Mouse (Mus musculus) gastrocnemius, adult 8-10 months (tissue): ENCODE data around the gene Tmc5. TPM values are rescaled to one million over a fixed set of nuclear protein-coding genes. Genes with fewer than 3 reads are reported as not detected.

Experiments
- DNase-seq, 2 experiments: peaks; one replicate each; pipeline ENCODE4 v3.0.0; 2022; ENCODE audit warnings: low spot score in 2 of 2
- total RNA-seq, 4 experiments: library from RNA; stranded (reverse); gene quantifications; 2 replicates each; pipeline ENCODE4 v1.2.4; 2022

Tmc5 gene
- total RNA-seq: under 1 TPM in 1 of 4 experiments, not detected in 3; 0.11 TPM

DNA sequence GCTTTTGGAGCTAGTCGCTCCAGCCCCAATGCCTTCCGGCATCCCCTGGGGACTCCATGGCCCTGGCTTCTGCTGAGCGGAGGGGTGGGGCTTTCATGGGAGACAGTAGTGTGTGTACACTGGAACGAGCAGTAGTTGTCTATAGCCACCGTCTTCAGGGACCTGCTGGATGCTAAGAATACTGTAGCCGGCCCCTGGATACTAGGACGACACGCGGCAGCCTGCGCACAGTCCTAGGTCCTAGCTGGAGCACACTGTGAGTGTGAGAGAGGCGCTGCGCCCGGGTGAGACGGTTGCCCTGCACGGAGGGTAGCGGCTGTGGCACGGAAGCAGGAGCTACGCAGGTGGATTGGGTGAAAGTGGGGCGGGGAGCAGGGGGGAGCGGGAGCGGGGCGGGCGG is at the start of gene Tmc5:
TSS of gene Tmc5 (plus strand) at position 97 of the 400 bp plus-strand sequence.
- no peak for DNase-seq

DNA sequence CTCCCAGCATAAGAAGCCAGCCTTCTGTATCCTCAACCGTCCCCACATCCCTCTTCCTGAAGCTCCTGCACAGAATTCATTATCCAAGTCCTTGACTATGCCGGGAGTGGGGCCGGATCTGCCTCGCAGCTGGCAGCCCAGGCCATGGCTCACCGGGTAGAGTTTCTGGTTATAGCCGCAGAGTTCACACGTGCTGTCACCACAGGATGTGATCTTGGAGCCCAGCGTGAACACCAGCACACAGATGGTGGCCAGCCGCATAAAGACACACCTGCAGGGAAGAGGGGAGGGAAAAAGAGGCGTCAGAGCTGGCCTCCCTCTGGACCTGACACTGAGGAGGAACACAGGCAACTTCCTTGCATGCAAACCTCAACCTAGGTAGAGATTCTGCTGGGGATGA is 49.6 kb upstream of the Tmc5 start:
- no peak for DNase-seq

DNA sequence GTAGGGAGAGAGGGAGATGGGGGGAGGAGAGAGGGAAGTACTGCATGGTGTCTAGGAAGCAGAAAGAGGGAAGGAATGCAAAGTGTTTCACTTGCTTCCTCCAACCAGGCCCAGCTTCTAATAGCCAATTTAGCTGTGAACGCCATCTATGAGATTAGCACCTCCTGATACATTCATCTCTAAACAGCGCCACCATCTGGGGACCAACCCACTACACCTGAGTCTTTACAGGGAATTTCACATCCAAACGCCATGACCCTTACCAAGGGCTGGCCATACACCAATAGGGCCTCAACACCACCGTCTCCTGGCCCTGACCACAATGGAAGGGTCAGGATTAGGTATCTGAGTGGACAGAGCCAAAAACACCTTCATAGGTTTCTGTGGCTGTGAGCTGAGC is 43.2 kb upstream of the Tmc5 start:
- DNase-seq: no peak

- no peak for DNase-seq
These were observed 42.8 kb upstream of the Tmc5 start for GRCm38 (mm10) chr7:118554290-118554689.

- DNase-seq: no peak
These were observed 28.0 kb upstream of the Tmc5 start for GRCm38 (mm10) chr7:118569121-118569543.

DNA sequence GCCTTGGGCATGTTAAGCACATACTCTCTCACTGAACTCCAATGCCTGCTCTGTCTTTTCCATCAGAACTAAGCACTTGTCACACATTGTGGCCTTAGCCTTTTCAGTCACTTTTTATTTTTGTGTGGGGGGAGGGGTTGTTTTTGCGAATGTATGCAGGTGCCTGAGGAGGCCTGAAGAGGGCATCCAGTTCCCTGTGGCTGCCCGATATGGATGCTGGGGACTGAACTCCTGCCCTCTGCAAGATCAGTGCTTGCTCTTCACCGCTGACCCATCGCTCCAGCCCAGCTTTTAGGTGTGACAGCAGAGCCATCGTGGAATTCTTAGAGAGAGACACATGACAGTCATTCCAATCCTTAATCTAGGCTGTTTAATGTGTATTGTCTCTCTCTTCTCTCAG is 25.7 kb upstream of the Tmc5 start:
- no peak for DNase-seq

DNA sequence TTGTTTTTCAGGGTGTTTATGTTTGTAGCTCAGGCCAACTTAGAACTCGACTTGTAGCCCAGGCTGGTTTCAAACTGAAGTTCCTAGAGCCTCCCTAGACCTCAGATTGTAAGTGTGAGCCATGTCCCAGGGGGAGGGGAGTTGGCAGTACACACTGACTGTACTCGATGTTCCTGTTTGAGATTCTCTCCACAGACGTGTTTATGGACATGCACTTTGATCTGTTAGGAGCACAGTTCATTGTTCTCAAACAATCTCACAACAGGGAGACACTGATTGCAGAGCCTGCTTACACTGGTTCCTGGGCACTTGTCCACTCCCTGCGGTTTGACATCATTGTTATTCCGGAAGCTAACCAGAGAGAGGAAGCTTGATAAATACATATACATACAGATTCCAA is 25.1 kb upstream of the Tmc5 start:
- no peak for DNase-seq

DNA sequence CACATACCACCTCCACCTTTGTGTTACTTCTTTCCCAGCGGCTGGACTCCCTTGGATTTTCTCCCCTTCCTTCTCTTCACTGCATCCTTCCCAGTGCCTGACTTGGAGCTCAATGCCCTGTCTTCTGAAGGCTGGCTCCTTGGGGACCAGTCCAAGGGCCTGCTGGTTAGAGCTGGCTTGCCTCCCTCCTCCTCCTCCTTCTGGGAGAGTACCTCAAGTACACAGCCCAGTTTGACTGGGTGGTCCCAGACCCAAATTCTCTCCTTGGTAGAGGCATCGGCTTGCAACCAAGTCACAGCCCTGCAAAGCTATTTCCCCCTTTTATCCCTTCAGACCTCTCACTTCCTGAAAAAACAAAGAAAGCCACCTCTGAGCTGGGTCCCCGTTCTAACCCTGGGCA is 18.8 kb upstream of the Tmc5 start:
- no peak for DNase-seq

DNA sequence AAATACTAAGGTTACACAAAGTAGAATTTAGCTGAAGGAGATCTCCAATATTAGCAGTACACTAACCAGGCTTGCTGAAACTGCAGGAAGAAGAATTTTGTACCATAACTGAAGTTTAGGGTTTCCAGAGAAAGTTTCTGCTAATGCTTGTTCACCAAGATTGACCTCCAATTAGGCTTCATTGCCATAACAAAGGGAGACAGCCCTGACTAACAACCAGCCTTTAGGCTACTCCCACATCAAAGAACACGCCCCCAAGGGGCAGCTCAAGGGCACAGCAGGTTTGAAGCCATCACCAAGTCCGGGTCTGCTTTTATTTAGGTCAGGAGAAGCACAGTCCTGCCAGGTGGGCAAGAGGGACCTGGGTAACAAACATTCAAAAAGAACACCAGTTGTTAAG is 17.2 kb upstream of the Tmc5 start:
- DNase-seq: no peak

DNA sequence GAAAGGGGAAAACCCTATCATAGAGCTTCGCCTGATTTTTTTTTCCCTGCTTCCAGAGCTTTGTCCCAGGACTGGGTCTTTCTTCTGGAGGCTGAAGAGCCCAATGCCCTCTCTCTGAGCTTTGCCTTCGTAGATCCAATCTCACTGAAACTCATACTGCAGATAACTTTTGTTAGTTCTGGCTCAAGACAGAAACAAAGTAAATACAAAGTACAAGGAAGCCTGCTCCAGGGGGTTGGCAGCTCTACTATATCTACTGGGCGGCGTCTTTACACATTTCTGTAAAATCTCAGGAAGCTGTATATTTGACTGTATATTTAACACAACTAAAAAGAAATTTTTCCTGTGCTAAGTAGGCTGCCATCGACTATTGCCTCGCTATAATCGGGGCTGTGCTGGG is 13.3 kb upstream of the Tmc5 start:
- DNase-seq: no peak

- peak; percentile 35 to 50 for DNase-seq
These were observed 12.7 kb upstream of the Tmc5 start, which contains the start of gene Tmc7 for GRCm38 (mm10) chr7:118584257-118584907. Gene Tmc7, minus strand, starts transcription at chr7:118584736.

DNA sequence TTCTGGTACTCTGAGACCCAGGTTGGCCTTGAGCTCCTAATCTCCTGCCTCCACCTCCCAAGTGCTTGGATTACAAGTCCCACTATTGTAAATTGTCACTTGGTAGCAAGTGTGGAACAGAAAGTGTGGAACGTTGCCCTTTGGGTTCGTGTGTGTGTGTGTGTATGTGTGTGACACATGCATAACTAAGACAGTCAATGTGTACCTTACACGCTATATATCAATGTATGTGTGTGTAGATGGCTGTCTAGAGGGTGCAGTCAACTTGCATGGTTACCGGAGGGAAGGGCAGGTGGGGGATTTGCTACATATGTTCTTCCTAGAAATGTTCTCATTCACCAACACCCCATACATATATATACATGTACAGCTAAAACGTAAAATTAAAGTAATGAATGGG is 12.2 kb upstream of the Tmc5 start:
- DNase-seq: no peak

DNA sequence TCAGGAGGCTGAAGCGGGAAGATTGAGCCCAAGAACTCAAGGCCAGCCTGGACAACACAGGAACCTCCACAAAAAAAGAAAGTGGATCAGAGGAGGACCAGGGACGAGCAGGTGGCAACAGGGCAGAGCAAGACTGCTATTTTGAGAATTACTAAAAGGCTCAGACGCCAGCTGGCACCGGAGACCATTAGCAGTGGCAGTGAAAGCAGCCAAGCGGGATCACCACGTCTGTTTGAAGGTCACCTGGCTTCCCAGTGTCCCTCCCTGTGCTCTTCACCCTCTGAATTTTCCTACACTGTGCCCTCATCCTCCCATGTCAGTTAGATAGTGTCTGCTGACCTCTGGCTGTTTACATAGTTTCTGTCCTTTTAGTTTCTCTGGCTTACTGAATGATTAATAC is 11.2 kb upstream of the Tmc5 start:
- DNase-seq: peak; percentile 70 to 85

- no peak for DNase-seq
These were observed 6.3 kb upstream of the Tmc5 start for GRCm38 (mm10) chr7:118590726-118591305.

DNA sequence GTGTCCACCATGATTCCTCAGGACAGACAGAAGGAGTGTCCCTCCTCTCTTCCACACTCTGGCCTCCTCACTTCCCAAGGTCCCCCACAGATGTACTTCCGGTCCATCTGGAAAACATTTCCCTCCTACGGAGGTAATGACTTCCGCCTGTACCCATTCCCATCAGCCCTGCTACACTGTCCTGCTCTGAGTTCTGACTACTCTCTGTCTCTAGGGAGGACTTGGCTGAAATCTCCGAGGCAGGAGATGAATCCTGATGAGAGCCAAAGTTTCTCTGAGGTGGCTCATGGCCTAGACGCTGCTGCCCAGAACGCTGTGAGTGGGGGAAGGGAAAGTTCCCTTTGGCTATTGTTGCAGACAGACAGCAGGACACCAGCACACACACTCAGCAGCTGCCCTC is 5.0 kb upstream of the Tmc5 start:
- peak in 1 of 2 experiments; percentile 13 for DNase-seq

DNA sequence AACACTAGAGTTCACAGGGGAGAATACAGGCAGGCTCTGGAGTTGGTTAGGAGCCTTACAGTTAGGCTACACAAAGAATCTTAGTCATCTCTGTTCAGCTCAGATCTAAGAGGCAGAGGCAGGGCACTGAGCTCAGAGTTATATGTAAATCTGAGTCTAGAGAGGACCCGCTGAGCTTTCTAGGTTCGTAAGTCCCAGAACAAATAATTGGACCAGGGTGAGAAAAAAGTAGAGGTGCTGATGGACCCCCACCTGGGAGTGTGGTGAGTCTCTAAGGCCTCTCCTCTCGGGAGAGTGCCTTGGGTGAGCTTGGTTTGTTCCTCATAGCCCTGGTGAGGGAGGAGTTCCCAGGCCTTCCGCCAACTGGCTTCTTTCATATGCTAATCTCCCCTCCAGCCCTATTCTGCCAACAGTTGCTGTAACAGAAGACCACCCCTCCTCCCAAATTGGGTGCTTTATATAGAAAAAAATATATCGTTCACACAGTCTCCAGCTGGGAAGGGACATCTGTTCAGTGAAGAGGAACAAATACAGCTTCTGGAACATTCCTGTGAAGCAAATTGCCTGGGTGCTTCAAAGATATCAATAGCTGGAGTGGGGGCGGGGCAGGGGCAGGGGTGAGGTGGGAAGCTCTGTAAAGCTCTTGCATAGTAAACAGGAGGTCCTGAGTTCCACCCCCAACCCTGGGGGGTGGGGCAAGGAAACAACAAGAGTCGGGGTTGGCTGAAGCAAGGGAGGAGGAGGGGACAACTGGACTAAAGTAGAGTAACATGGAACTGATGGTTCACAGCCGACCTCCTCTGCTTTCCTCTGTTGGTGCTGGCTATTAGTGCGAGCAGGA is 3.3 kb upstream of the Tmc5 start:
- DNase-seq: no peak

- DNase-seq: no peak
These were observed 2.5 kb upstream of the Tmc5 start for GRCm38 (mm10) chr7:118594611-118595010.

GRCm38 (mm10) chr7:118595228-118595627 is 1.9 kb upstream of the Tmc5 start:
- peak; percentile 85 to 87 for DNase-seq

DNA sequence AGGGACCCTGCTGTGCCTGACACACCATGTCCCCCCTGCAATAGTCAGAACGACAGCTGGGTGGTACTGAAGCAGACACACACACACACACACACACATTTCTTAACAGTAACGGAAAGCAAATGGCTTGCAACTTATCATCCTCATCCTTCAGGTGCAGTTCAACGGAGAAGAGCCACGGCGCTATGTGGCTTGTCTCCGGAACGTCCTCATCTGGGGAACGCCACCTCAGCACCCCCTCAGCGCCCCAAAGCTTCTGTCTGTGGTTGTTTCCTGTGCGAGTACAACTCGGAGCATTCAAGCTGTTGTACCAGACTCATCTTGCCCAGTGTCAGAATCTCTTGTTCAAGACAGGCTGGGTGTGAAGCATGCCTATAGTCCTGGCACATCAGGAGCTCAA is 826 bp upstream of the Tmc5 start:
- no peak for DNase-seq

- DNase-seq: no peak
These were observed 3.0 kb downstream of the Tmc5 start for GRCm38 (mm10) chr7:118599954-118600631.

- DNase-seq: no peak
These were observed 7.7 kb downstream of the Tmc5 start for GRCm38 (mm10) chr7:118604842-118605241.

DNA sequence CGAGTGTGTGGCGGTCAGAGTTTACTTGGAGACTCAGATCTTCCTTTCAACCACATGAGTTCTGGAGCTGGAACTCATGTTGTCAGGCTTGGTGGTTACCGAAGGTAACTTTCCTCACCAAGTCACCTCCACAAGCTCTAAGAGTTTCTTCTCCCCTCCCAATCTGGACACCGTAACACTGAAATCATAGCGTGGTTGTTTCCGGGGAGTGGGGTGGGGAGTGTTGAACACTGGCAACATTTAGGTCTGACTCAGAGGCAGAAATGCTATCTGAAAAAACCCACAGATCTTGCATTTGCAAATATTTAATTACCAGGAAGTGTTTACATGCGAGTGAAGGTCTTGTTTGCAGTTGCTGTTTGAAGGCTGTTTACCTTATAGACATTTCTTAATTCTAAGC is 12.7 kb downstream of the Tmc5 start:
- no peak for DNase-seq
